Mouse (Mus musculus) heart, postnatal 0 days (tissue): ENCODE measurements around the gene Inppl1. TPM values are rescaled to one million over a fixed set of nuclear protein-coding genes. Genes with fewer than 3 reads are reported as not detected.

Experiments
- ATAC-seq: fragments of 200-750 bp; cut with Nextera tagmentation; 2 replicates; pipeline ENCODE4 v1.8.0; 2017; ENCODE audit warnings: low read depth, moderate number of reproducible peaks, moderate library complexity; ENCODE audit not compliant: insufficient read depth
- DNase-seq: peaks from one replicate; pipeline ENCODE4 v3.0.0-alpha.2; 2016; ENCODE audit warnings: low spot score
- H3K27ac ChIP-seq: fragments of 300-500 bp; sonication (generic); 2 replicates; pipeline ENCODE4 v1.5.1; 2014; ENCODE audit warnings: low read depth, mild to moderate bottlenecking
- H3K27me3 ChIP-seq: fragments of 300-500 bp; sonication (generic); 2 replicates; pipeline ENCODE4 v1.6.1; 2014; ENCODE audit warnings: low read length, mixed read lengths; ENCODE audit not compliant: control insufficient read depth, insufficient read depth
- H3K36me3 ChIP-seq: fragments of 300-500 bp; sonication (generic); replicated peaks from 2 replicates; pipeline ENCODE4 v1.6.1; 2014; ENCODE audit warnings: low read length, mixed read lengths; ENCODE audit not compliant: control insufficient read depth, insufficient read depth
- H3K4me1 ChIP-seq: fragments of 300-500 bp; sonication (generic); 2 replicates; pipeline ENCODE4 v1.6.1; 2014; ENCODE audit warnings: antibody characterized with exemption; ENCODE audit not compliant: control insufficient read depth, insufficient read depth
- H3K4me2 ChIP-seq: fragments of 300-500 bp; sonication (generic); 2 replicates; pipeline ENCODE4 v1.6.1; 2014; ENCODE audit warnings: low read depth, mild to moderate bottlenecking, low read length, moderate library complexity
- H3K4me3 ChIP-seq: fragments of 300-500 bp; sonication (generic); 2 replicates; pipeline ENCODE4 v1.5.1; 2014; ENCODE audit warnings: low read depth, low read length
- H3K9ac ChIP-seq: fragments of 300-500 bp; sonication (generic); replicated peaks from 2 replicates; pipeline ENCODE4 v1.6.1; 2014; ENCODE audit warnings: low read depth, low read length, mixed read lengths
- H3K9me3 ChIP-seq: fragments of 300-500 bp; sonication (generic); replicated peaks from 2 replicates; pipeline ENCODE4 v1.6.1; 2016; ENCODE audit warnings: low read length; ENCODE audit not compliant: control insufficient read depth
- CTCF ChIP-seq: IDR thresholded peaks from 2 replicates; pipeline ENCODE4 v1.5.1; 2016; ENCODE audit warnings: antibody characterized with exemption, control low read depth, low read depth
- EP300 ChIP-seq: IDR thresholded peaks from 2 replicates; pipeline ENCODE4 v1.6.1; 2016; ENCODE audit warnings: antibody characterized with exemption, low read depth
- WGBS: fragments of 180-500 bp; shearing (Covaris S2); extraction: QIAGEN DNeasy Blood & Tissue Kit; methylation state at CpG from one replicate; pipeline ENCODE4 v1.1.7; 2014; 5-methylcytosine and 5-hydroxymethylcytosine counted together
- polyA plus RNA-seq: library from polyadenylated mRNA; unstranded; fragments of >200 nt; fragmentation: Nextera tagmentation; extraction: Ambion mirVana; gene quantifications from 2 replicates; pipeline ENCODE4 v1.2.1, GENCODE M21; 2015
- total RNA-seq: library from RNA; depleted of rRNA; stranded (reverse); fragments of >200 nt; gene quantifications from 2 replicates; pipeline ENCODE4 v1.2.3, GENCODE M21; 2014; ENCODE audit warnings: low replicate concordance

The Inppl1 gene
- total and polyA plus RNA-seq, 2 experiments from 2014 or later: 47.5 to 98.2 TPM

DNA sequence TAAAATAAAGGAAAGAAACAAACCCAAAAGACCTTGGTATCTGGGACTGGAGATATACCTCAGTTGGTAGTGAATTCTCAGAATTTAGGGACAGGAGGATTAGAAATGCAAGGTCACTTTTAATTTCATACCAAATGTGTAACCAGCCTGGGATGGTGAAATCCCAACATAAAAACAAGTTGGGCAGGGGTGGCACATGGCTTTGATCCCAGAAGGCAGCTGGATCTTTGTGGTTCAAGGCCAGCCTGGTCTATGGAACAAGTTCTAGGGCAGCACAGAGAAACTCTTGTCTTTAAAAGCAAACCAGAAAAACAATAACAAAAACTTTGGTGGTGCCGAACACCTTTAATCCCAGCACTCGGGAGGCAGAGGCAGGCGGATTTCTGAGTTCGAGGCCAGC, 29.5 kb upstream of the Inppl1 start:
- no peak overlapping the region for H3K4me2 ChIP-seq
- ATAC-seq (no peak), DNase-seq (no peak)
- H3K27me3 ChIP-seq: no peaks in the 10 kb centered on the region
- H3K9me3 ChIP-seq: no peaks in the 10 kb centered on the region
- 0 out of 2 replicates have a peak, but pooled peaks cover 14% of the 10 kb centered on the region for H3K4me1 ChIP-seq
- 90% methylated on average over 4 of the region's 4 CpGs for WGBS
- TF ChIP-seq CTCF (no peak), EP300 (no peak)
- no peak overlapping the region for H3K4me3 ChIP-seq
- no peak overlapping the region for H3K27ac ChIP-seq
- H3K9ac ChIP-seq: no peak overlapping the region
- no peaks in the 10 kb centered on the region for H3K36me3 ChIP-seq

DNA sequence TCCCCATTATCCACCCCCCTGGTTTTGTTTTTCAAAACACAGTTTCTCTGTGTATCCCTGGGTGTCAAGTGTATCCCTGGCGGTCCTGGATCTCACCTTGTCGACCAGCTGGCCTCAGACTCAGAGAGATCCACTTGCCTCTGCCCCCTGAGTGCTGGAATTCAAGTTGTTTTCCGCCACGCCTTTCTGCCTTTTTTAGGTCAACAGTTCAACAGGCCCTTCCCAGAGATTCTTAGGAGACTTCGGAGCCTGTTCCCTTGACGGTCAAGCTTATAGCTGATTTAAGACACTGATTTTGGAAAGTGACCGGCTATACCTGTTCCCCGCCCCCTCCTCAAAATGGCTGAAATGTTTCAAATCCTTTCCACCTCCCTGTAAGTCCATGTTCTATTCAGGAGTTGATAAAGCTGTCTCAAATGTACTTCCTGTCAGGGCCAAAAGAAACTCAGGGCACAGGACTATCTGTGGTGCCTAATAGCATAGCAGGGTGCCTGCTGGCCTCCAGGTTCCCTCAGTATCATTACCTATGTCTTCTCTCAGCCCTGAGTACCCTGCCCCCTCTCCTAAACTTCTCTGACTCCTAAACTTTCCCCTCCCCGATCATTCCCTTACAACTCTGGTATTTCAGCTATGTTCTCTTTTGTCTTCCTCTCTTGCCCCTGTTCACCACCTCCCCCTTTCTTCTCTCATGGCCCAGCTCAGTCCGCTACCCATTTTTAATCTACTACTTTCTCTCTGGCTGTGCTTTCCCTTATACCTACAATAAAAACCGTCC, 28.6 kb upstream of the Inppl1 start:
- Histone ChIP-seq H3K9me3 (no peaks in the 10 kb centered on the region), H3K27me3 (no peaks in the 10 kb centered on the region), H3K4me2 (no peak overlapping the region), H3K27ac (no peak overlapping the region), H3K36me3 (no peaks in the 10 kb centered on the region), H3K9ac (no peak overlapping the region), H3K4me1 (0 out of 2 replicates have a peak, but pooled peaks cover 14% of the 10 kb centered on the region), H3K4me3 (no peak overlapping the region)
- no peak for DNase-seq
- 80% methylated on average over 11 of the region's 11 CpGs for WGBS
- TF ChIP-seq EP300: no peak
- no peak for TF ChIP-seq CTCF
- ATAC-seq: no peak

DNA sequence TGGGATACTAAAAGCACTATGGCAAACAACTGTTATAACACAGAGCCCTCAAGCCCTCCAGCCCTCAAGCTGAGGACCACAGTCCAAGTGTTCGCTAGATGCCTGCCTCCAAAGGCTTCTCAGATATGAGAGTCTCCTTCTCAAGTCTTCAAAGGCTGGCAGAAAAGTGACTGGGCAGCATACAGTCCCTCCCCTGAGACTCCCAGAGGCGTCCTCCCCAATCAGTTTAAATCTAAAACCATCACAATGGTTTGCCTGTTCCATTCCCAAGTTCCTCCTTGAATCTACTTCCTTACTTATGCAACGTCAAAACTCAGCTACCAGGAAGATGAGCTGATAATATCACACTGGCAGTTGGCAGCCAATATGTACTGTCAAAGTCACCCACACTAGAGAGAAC, 25.4 kb upstream of the Inppl1 start, which contains the start of gene Anapc15:
Anapc15 (plus strand) TSS at position 301 of the 400 bp plus-strand sequence.
- no peak within 1 kb of the TSS for H3K4me2 ChIP-seq
- no peaks in the 10 kb centered on the region for H3K36me3 ChIP-seq
- 0 out of 2 replicates have a peak, but pooled peaks cover 5% of the 10 kb centered on the region for H3K4me1 ChIP-seq
- 66% methylated on average over 3 of the region's 3 CpGs for WGBS
- H3K9me3 ChIP-seq: no peaks in the 10 kb centered on the region
- no peak within 1 kb of the TSS for H3K9ac ChIP-seq
- ATAC-seq (no peak), DNase-seq (no peak)
- H3K4me3 ChIP-seq: no peak within 1 kb of the TSS
- TF ChIP-seq EP300 (no peak), CTCF (no peak)
- H3K27me3 ChIP-seq: no peaks in the 10 kb centered on the region
- no peak within 1 kb of the TSS for H3K27ac ChIP-seq

DNA sequence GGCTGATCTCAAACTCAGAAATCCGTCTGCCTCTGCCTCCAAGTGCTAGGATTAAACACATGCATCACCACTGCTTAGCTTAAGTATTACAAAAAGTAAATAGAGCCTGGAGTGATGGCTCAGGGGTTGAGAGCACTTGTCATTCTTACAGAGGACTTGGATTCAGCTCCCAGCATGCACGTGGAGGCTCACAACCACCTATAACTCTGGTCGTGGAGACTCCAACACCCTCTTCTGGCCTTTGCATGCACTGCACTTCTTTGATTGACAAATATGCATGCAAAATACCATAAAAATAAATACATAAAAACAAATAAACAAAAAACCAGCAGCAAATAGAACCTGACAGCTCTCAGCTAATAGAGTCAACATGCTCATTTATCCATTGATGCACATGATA, 24.3 kb upstream of the Inppl1 start:
- H3K9ac ChIP-seq: no peak overlapping the region
- ATAC-seq: no peak
- 56% methylated on average over 3 of the region's 3 CpGs for WGBS

GRCm38 (mm10) chr7:101860978-101861377, 22.9 kb upstream of the Inppl1 start:
- Histone ChIP-seq H3K9ac (no peak overlapping the region), H3K4me1 (no peaks in the 10 kb centered on the region), H3K9me3 (no peaks in the 10 kb centered on the region), H3K4me2 (no peak overlapping the region), H3K27ac (no peak overlapping the region), H3K36me3 (no peaks in the 10 kb centered on the region), H3K4me3 (no peak overlapping the region), H3K27me3 (no peaks in the 10 kb centered on the region)
- TF ChIP-seq CTCF (no peak), EP300 (no peak)
- DNase-seq (no peak), ATAC-seq (no peak)

More for the DNA sequence above, 24.3 kb upstream of the Inppl1 start:
- Histone ChIP-seq H3K4me1 (no peaks in the 10 kb centered on the region), H3K36me3 (no peaks in the 10 kb centered on the region), H3K27ac (no peak overlapping the region), H3K27me3 (no peaks in the 10 kb centered on the region), H3K4me3 (no peak overlapping the region), H3K9me3 (no peaks in the 10 kb centered on the region), H3K4me2 (no peak overlapping the region)
- TF ChIP-seq EP300 (no peak), CTCF (no peak)
- DNase-seq: no peak

- no peak for TF ChIP-seq CTCF
- no peak for TF ChIP-seq EP300
- no peak overlapping the region for H3K9ac ChIP-seq
- H3K27me3 ChIP-seq: no peaks in the 10 kb centered on the region
- no peak overlapping the region for H3K4me2 ChIP-seq
- no peak for DNase-seq
- no peaks in the 10 kb centered on the region for H3K4me1 ChIP-seq
- ATAC-seq: no peak
- no peaks in the 10 kb centered on the region for H3K36me3 ChIP-seq
- H3K9me3 ChIP-seq: no peaks in the 10 kb centered on the region
- 77% methylated on average over 9 of the region's 9 CpGs for WGBS
- no peak overlapping the region for H3K4me3 ChIP-seq
- no peak overlapping the region for H3K27ac ChIP-seq
These were observed 20.3 kb upstream of the Inppl1 start for GRCm38 (mm10) chr7:101858362-101858761.
